Mouse (Mus musculus): Measurements from ENCODE around the gene Erc2.

GRCm38 (mm10) chr14:28293921-28294320 lies 671.7 kb downstream of the Erc2 start:
- TF ChIP-seq CTCF (IDR thresholded peaks at IDR 0.05; ENCODE audit: low read depth) (no peak), EP300 (IDR thresholded peaks at IDR 0.05; ENCODE audit: low read depth) (no peak)
